Mouse (Mus musculus) ES-Bruce4 (cell line): ENCODE measurements at regions not wholly inside any gene's neighbourhood (a gene's known extent, or its start where the extent isn't known, plus 50 kb on each side); places are given as distances from the start of the nearest gene placed in this dataset.

Source experiments
- CTCF ChIP-seq: IDR thresholded peaks from one replicate; pipeline ENCODE4 v1.8.1; 2011; ENCODE audit warnings: low read depth, low read length
- POLR2A ChIP-seq: IDR thresholded peaks from one replicate; pipeline ENCODE4 v1.8.1; 2011; ENCODE audit warnings: low read length; ENCODE audit not compliant: insufficient read depth

DNA sequence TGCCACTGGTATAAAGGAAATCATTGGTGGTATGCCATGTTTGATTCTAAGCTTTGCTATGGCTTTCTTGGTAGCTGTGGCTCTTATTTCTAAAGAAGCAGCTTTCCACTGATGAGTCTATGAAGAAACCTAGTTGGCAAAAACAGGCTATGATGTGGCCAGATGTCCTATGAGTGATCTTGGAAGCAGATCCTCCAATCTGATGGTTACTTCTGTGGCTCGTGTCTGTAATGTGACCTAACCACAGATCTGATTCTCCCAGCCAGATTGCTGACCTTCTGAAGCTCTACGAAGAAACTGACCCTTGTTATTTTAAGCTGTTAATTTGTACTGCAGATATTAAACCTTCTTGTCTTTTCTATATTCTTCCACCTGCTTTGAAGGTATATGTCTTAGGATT is 1811.1 kb downstream of the 9330182O14Rik start:
- TF ChIP-seq POLR2A (no peak), CTCF (no peak)
